ENCODE assay signal across 10 mouse cellular contexts in genomic region chr4:82755616-82756294, GRCm38 (mm10). TPM values are rescaled to one million over a fixed set of nuclear protein-coding genes. Genes with fewer than 3 reads are reported as not detected.
DNase-seq lines count a peak whose midpoint lies in the region; ATAC-seq lines count a peak whose summit lies in the region.
"Had no signal": no experiment of that assay in that cellular context is flagged by ENCODE, and none has a peak within 500 bp of the region (broad histone marks: within the 10 kb centered on the region; RNA-seq: fewer than 3 reads in every experiment).

No protein-coding gene starts in this region.

- DNase-seq in forebrain, embryonic 11.5 days (ENCODE audit: low spot score), result peak; percentile 67
- peak; percentile 80 for DNase-seq in ES-CJ7 (ENCODE audit: low read depth, low spot score)
- DNase-seq in forelimb bud, embryonic 11.5 days (ENCODE audit: low read depth, low spot score), result peak; percentile 52
- peak; percentile 23 for DNase-seq in limb, embryonic 11.5 days (ENCODE audit: low spot score)
- no peak for DNase-seq in liver
- DNase-seq in layer of hippocampus, adult 11-12 months (ENCODE audit: low spot score), result no peak
- DNase-seq: heart, adult 2 months had no signal

- WGBS in forebrain, embryonic 11.5 days, result 12% methylated on average over 3 of the region's 3 CpGs
- 14% methylated on average over 3 of the region's 3 CpGs for WGBS in forebrain, embryonic 16.5 days
- 52% methylated on average over 3 of the region's 3 CpGs for WGBS in limb, embryonic 11.5 days
- 50% methylated on average over 3 of the region's 3 CpGs for WGBS in liver, embryonic 12.5 days (ENCODE audit: insufficient replicate concordance)

- no peaks in the 10 kb centered on the region for H3K36me3 ChIP-seq in forebrain, embryonic 11.5 days (ENCODE audit: control insufficient read depth, insufficient read depth, low read length)
- no peaks in the 10 kb centered on the region for H3K36me3 ChIP-seq in forebrain, embryonic 16.5 days (ENCODE audit: control insufficient read depth, insufficient read depth)
- no peaks in the 10 kb centered on the region for H3K36me3 ChIP-seq in limb, embryonic 11.5 days (ENCODE audit: control insufficient read depth, insufficient read depth, low read length)
- H3K36me3 ChIP-seq in liver, embryonic 12.5 days, result no peaks in the 10 kb centered on the region

- H3K9ac ChIP-seq in forebrain, embryonic 11.5 days (ENCODE audit: low read length), result no peak overlapping the region
- no peak overlapping the region for H3K9ac ChIP-seq in forebrain, embryonic 16.5 days (replicated peaks; ENCODE audit: low read depth, low read length)
- no peak overlapping the region for H3K9ac ChIP-seq in limb, embryonic 11.5 days (ENCODE audit: low read length)
- H3K9ac ChIP-seq in liver, embryonic 12.5 days, result no peak overlapping the region

- H3K9me3 ChIP-seq in forebrain, embryonic 11.5 days (ENCODE audit: control insufficient read depth, low read length), result no peaks in the 10 kb centered on the region
- H3K9me3 ChIP-seq in forebrain, embryonic 16.5 days (ENCODE audit: control insufficient read depth, low read length), result no peaks in the 10 kb centered on the region
- H3K9me3 ChIP-seq in limb, embryonic 11.5 days (ENCODE audit: control insufficient read depth, low read length), result no peaks in the 10 kb centered on the region
- no peaks in the 10 kb centered on the region for H3K9me3 ChIP-seq in liver, embryonic 12.5 days (replicated peaks)

- ATAC-seq in forebrain, embryonic 11.5 days (replicated peaks; ENCODE audit: low FRiP score), result peak; percentile 80
- ATAC-seq in forebrain, embryonic 16.5 days, result no peak
- ATAC-seq in limb, embryonic 11.5 days (ENCODE audit: insufficient number of reproducible peaks, low FRiP score, low TSS enrichment, low read depth), result no peak; the same call in 1 of the 2 replicates
- ATAC-seq in liver, embryonic 12.5 days, result no peak

- no peaks in the 10 kb centered on the region for H3K27me3 ChIP-seq in forebrain, embryonic 11.5 days (ENCODE audit: control insufficient read depth, insufficient read depth, low read length)
- no peaks in the 10 kb centered on the region for H3K27me3 ChIP-seq in forebrain, embryonic 16.5 days (replicated peaks; ENCODE audit: control insufficient read depth, insufficient read depth, low read length)
- no peaks in the 10 kb centered on the region for H3K27me3 ChIP-seq in limb, embryonic 11.5 days (ENCODE audit: control insufficient read depth, insufficient read depth, low read length)
- H3K27me3 ChIP-seq in liver, embryonic 12.5 days (replicated peaks), result no peaks in the 10 kb centered on the region

- H3K27ac ChIP-seq in forebrain, embryonic 11.5 days (ENCODE audit: low read depth, low read length), result peak overlapping the region; percentile 62
- no peak overlapping the region for H3K27ac ChIP-seq in forebrain, embryonic 16.5 days (ENCODE audit: low read length)
- peak overlapping the region; percentile 5; the same call in 1 of the 2 replicates for H3K27ac ChIP-seq in limb, embryonic 11.5 days (replicated peaks; ENCODE audit: low read depth, low read length)
- H3K27ac ChIP-seq in liver, embryonic 12.5 days, result no peak overlapping the region
- H3K27ac ChIP-seq: heart, adult 2 months; layer of hippocampus, adult 2 months had no signal

- H3K4me3 ChIP-seq in forebrain, embryonic 11.5 days (ENCODE audit: low read depth, low read length), result no peak overlapping the region
- H3K4me3 ChIP-seq in forebrain, embryonic 16.5 days (replicated peaks; ENCODE audit: low read length), result no peak overlapping the region
- no peak overlapping the region for H3K4me3 ChIP-seq in limb, embryonic 11.5 days (ENCODE audit: low read depth, low read length)
- H3K4me3 ChIP-seq in liver, embryonic 12.5 days, result no peak overlapping the region
- H3K4me3 ChIP-seq: heart, adult 2 months; layer of hippocampus, adult 2 months had no signal

- H3K4me2 ChIP-seq in forebrain, embryonic 11.5 days (ENCODE audit: low read depth, low read length, severe bottlenecking), result no peak overlapping the region
- H3K4me2 ChIP-seq in forebrain, embryonic 16.5 days (ENCODE audit: low read length), result no peak overlapping the region
- H3K4me2 ChIP-seq in limb, embryonic 11.5 days (ENCODE audit: low read depth, severe bottlenecking), result no peak overlapping the region
- no peak overlapping the region for H3K4me2 ChIP-seq in liver, embryonic 12.5 days

- H3K4me1 ChIP-seq in forebrain, embryonic 11.5 days (replicated peaks; ENCODE audit: control insufficient read depth, insufficient read depth, low read length), result peaks cover 8% of the 10 kb centered on the region; the same call in 1 of the 2 replicates
- H3K4me1 ChIP-seq in forebrain, embryonic 16.5 days (replicated peaks; ENCODE audit: control insufficient read depth, insufficient read depth, low read length), result no peaks in the 10 kb centered on the region
- H3K4me1 ChIP-seq in limb, embryonic 11.5 days (ENCODE audit: control insufficient read depth, insufficient read depth, low read length), result peaks cover 16% of the 10 kb centered on the region
- H3K4me1 ChIP-seq in liver, embryonic 12.5 days, result no peaks in the 10 kb centered on the region

RNA-seq across cellular contexts. Expression of gene Nfib, which starts 50.2 kb away (rescaled TPM):
- 49.7 and 58.4 TPM in 2 replicates for polyA plus RNA-seq in forebrain, embryonic 11.5 days (2014; fragmentation: Nextera tagmentation; extraction: Ambion mirVana)
- 263 and 276 TPM in 2 replicates for polyA plus RNA-seq in forebrain, embryonic 16.5 days (2015; fragmentation: Nextera tagmentation; extraction: Ambion mirVana)
- polyA plus RNA-seq in limb, embryonic 11.5 days (2014; fragmentation: Nextera tagmentation; extraction: Ambion mirVana), result 31.8 and 36.0 TPM in 2 replicates
- polyA plus RNA-seq in liver, embryonic 12.5 days (2016; fragmentation: Nextera tagmentation; extraction: Ambion mirVana), result 9.5 and 11.8 TPM in 2 replicates

Comparison
In these comparisons a context has a peak if more than half of its experiments do, and no peak if none do; other contexts are left out.
1. H3K27ac ChIP-seq: peak in forebrain, embryonic 11.5 days (single experiment) and limb, embryonic 11.5 days (single experiment); none in forebrain, embryonic 16.5 days (single experiment) and liver, embryonic 12.5 days (single experiment).
2. DNase-seq: peak in forebrain, embryonic 11.5 days (single experiment), ES-CJ7 (single experiment), forelimb bud, embryonic 11.5 days (single experiment) and limb, embryonic 11.5 days (single experiment); none in liver (single experiment) and layer of hippocampus, adult 11-12 months (single experiment).